Mouse (Mus musculus) kidney, adult 10 weeks (tissue): ENCODE results near the gene Sowahd. TPM values are rescaled to one million over a fixed set of nuclear protein-coding genes. Genes with fewer than 3 reads are reported as not detected.

Source experiments
- polyA plus RNA-seq: library from polyadenylated mRNA; stranded (reverse); fragments of 350-450 nt; fragmentation: Illumina TruSeq; extraction: RNeasy Lipid Tissue Mini Kit (QIAGEN cat#74804); gene quantifications from one replicate; pipeline ENCODE4 v1.2.3, GENCODE M21; 2014; ENCODE audit warnings: low read depth, low replicate concordance

Gene Sowahd
- polyA plus RNA-seq: not detected

GRCm38 (mm10) chrX:37048066-37048889, at the start of gene Sowahd:
Sowahd (plus strand) TSS chrX:37048845.

GRCm38 (mm10) chrX:37084927-37085660, 36.4 kb downstream of the Sowahd start, which contains the start of gene Rpl39:
Rpl39 (minus strand) TSS chrX:37085402.

Other genes starting within 250 kb of the Sowahd start
- gene Ube2a, start 174.9 kb upstream of the Sowahd start, polyA plus RNA-seq: 142 TPM
- 121 TPM for gene C330007P06Rik, start 174.7 kb upstream of the Sowahd start, polyA plus RNA-seq
- 11.8 TPM for gene Nkrf, start 145.9 kb upstream of the Sowahd start, polyA plus RNA-seq
- 8.8 TPM for gene Sept6, start 57.1 kb upstream of the Sowahd start, polyA plus RNA-seq
- 645 TPM for gene Rpl39, start 36.6 kb downstream of the Sowahd start, polyA plus RNA-seq
- gene Upf3b, start 61.5 kb downstream of the Sowahd start, polyA plus RNA-seq: 53.1 TPM
- 56.2 TPM for gene Nkap, start 78.0 kb downstream of the Sowahd start, polyA plus RNA-seq
- gene Akap14, start 120.0 kb downstream of the Sowahd start, polyA plus RNA-seq: not detected
- gene Ndufa1, start 142.3 kb downstream of the Sowahd start, polyA plus RNA-seq: 470 TPM
- not detected for gene Rnf113a1, start 142.4 kb downstream of the Sowahd start, polyA plus RNA-seq
- gene Gm9, start 162.2 kb downstream of the Sowahd start, polyA plus RNA-seq: not detected
- not detected for gene Rhox1, start 173.4 kb downstream of the Sowahd start, polyA plus RNA-seq
- not detected for gene Rhox2a, start 196.1 kb downstream of the Sowahd start, polyA plus RNA-seq
- not detected for gene Rhox3a, start 201.1 kb downstream of the Sowahd start, polyA plus RNA-seq
- gene Rhox4a, start 216.5 kb downstream of the Sowahd start, polyA plus RNA-seq: not detected